Mouse (Mus musculus): ENCODE data around the gene Etv6. TPM values are rescaled to one million over a fixed set of nuclear protein-coding genes. Genes with fewer than 3 reads are reported as not detected.

Etv6 gene
- polyA plus RNA-seq, 1 experiment from 2014 or later = 11.7 TPM

GRCm38 (mm10) chr6:134133756-134134155 is 98.3 kb downstream of the Etv6 start:
- H3K27me3 ChIP-seq = no peaks in the 10 kb centered on the region
- no peak overlapping the region for H3K4me3 ChIP-seq
- no peak overlapping the region for H3K4me2 ChIP-seq
- 68% methylated on average over 4 of the region's 4 CpGs for WGBS
- H3K27ac ChIP-seq = no peak overlapping the region
- H3K9me3 ChIP-seq = no peaks in the 10 kb centered on the region
- no peak overlapping the region for H3K9ac ChIP-seq
- H3K36me3 ChIP-seq = no peaks in the 10 kb centered on the region
- no peak for ATAC-seq (ENCODE audit: insufficient number of reproducible peaks, low FRiP score, low TSS enrichment, low read depth)
- no peaks in the 10 kb centered on the region for H3K4me1 ChIP-seq

- Histone ChIP-seq H3K27me3 (no peaks in the 10 kb centered on the region), H3K27ac (no peak overlapping the region), H3K4me1 (no peaks in the 10 kb centered on the region), H3K4me3 (no peak overlapping the region), H3K36me3 (no peaks in the 10 kb centered on the region), H3K9me3 (no peaks in the 10 kb centered on the region), H3K4me2 (no peak overlapping the region), H3K9ac (no peak overlapping the region)
- WGBS = 82% methylated on average over 9 of the region's 9 CpGs
- no peak for ATAC-seq (ENCODE audit: insufficient number of reproducible peaks, low FRiP score, low TSS enrichment, low read depth)
These were observed 99.4 kb downstream of the Etv6 start for GRCm38 (mm10) chr6:134134821-134135323.

GRCm38 (mm10) chr6:134136315-134136714 is 100.8 kb downstream of the Etv6 start:
- Histone ChIP-seq H3K4me3 (no peak overlapping the region), H3K27ac (no peak overlapping the region), H3K4me1 (peaks cover 9% of the 10 kb centered on the region; the same call in 1 of the 2 replicates), H3K27me3 (no peaks in the 10 kb centered on the region), H3K4me2 (no peak overlapping the region), H3K9ac (no peak overlapping the region), H3K9me3 (no peaks in the 10 kb centered on the region), H3K36me3 (no peaks in the 10 kb centered on the region)
- no peak for ATAC-seq (ENCODE audit: insufficient number of reproducible peaks, low FRiP score, low TSS enrichment, low read depth)
- 79% methylated on average over 3 of the region's 3 CpGs for WGBS

GRCm38 (mm10) chr6:134139359-134139758 is 103.9 kb downstream of the Etv6 start:
- no peaks in the 10 kb centered on the region for H3K27me3 ChIP-seq
- peaks cover 29% of the 10 kb centered on the region for H3K4me1 ChIP-seq
- no peak overlapping the region for H3K9ac ChIP-seq
- no peak overlapping the region for H3K4me2 ChIP-seq
- ATAC-seq (ENCODE audit: insufficient number of reproducible peaks, low FRiP score, low TSS enrichment, low read depth) = no peak
- H3K36me3 ChIP-seq = no peaks in the 10 kb centered on the region
- no peak overlapping the region for H3K4me3 ChIP-seq
- no peaks in the 10 kb centered on the region for H3K9me3 ChIP-seq
- H3K27ac ChIP-seq = no peak overlapping the region
- WGBS = 72% methylated on average over 3 of the region's 3 CpGs

GRCm38 (mm10) chr6:134140718-134141615 is 105.5 kb downstream of the Etv6 start:
- peaks cover 34% of the 10 kb centered on the region for H3K4me1 ChIP-seq
- H3K36me3 ChIP-seq = no peaks in the 10 kb centered on the region
- no peaks in the 10 kb centered on the region for H3K9me3 ChIP-seq
- H3K27me3 ChIP-seq = no peaks in the 10 kb centered on the region
- H3K9ac ChIP-seq = no peak overlapping the region
- WGBS = 57% methylated on average over 16 of the region's 16 CpGs
- no peak overlapping the region for H3K4me3 ChIP-seq
- ATAC-seq (ENCODE audit: insufficient number of reproducible peaks, low FRiP score, low TSS enrichment, low read depth) = no peak
- H3K27ac ChIP-seq = no peak overlapping the region
- no peak overlapping the region for H3K4me2 ChIP-seq

GRCm38 (mm10) chr6:134141616-134142165 is 106.2 kb downstream of the Etv6 start:
- H3K9ac ChIP-seq = no peak overlapping the region
- H3K4me2 ChIP-seq = no peak overlapping the region
- no peaks in the 10 kb centered on the region for H3K36me3 ChIP-seq
- H3K27me3 ChIP-seq = no peaks in the 10 kb centered on the region
- no peak overlapping the region for H3K27ac ChIP-seq
- WGBS = 88% methylated on average over 1 of the region's 1 CpGs
- H3K4me1 ChIP-seq = peaks cover 34% of the 10 kb centered on the region
- no peak overlapping the region for H3K4me3 ChIP-seq
- no peaks in the 10 kb centered on the region for H3K9me3 ChIP-seq
- no peak for ATAC-seq (ENCODE audit: insufficient number of reproducible peaks, low FRiP score, low TSS enrichment, low read depth)

GRCm38 (mm10) chr6:134142700-134143099 is 107.2 kb downstream of the Etv6 start:
- Histone ChIP-seq H3K27ac (no peak overlapping the region), H3K9ac (no peak overlapping the region), H3K4me3 (no peak overlapping the region), H3K36me3 (no peaks in the 10 kb centered on the region), H3K4me1 (peaks cover 39% of the 10 kb centered on the region), H3K9me3 (no peaks in the 10 kb centered on the region), H3K27me3 (no peaks in the 10 kb centered on the region), H3K4me2 (no peak overlapping the region)
- 58% methylated on average over 11 of the region's 11 CpGs for WGBS
- no peak for ATAC-seq (ENCODE audit: insufficient number of reproducible peaks, low FRiP score, low TSS enrichment, low read depth)

GRCm38 (mm10) chr6:134143649-134144097 is 108.2 kb downstream of the Etv6 start:
- Histone ChIP-seq H3K9ac (no peak overlapping the region), H3K9me3 (no peaks in the 10 kb centered on the region), H3K27me3 (no peaks in the 10 kb centered on the region), H3K27ac (0 out of 2 replicates have a peak overlapping the region, but pooled peaks have one; percentile 14), H3K36me3 (no peaks in the 10 kb centered on the region), H3K4me1 (peaks cover 46% of the 10 kb centered on the region), H3K4me2 (no peak overlapping the region), H3K4me3 (no peak overlapping the region)
- WGBS = 26% methylated on average over 3 of the region's 3 CpGs
- ATAC-seq (ENCODE audit: insufficient number of reproducible peaks, low FRiP score, low TSS enrichment, low read depth) = 0 out of 2 replicates have a peak, but pooled peaks have one; percentile 24

- no peaks in the 10 kb centered on the region for H3K27me3 ChIP-seq
- no peak for ATAC-seq (ENCODE audit: insufficient number of reproducible peaks, low FRiP score, low TSS enrichment, low read depth)
- no peak overlapping the region for H3K27ac ChIP-seq
- WGBS = 48% methylated on average over 15 of the region's 15 CpGs
- H3K9ac ChIP-seq = no peak overlapping the region
- no peak overlapping the region for H3K4me2 ChIP-seq
- H3K4me1 ChIP-seq = peaks cover 46% of the 10 kb centered on the region
- H3K36me3 ChIP-seq = no peaks in the 10 kb centered on the region
- H3K9me3 ChIP-seq = no peaks in the 10 kb centered on the region
- H3K4me3 ChIP-seq = no peak overlapping the region
These were observed 109.0 kb downstream of the Etv6 start for GRCm38 (mm10) chr6:134144231-134145130.

GRCm38 (mm10) chr6:134147596-134148442 is 112.3 kb downstream of the Etv6 start:
- 37% methylated on average over 22 of the region's 22 CpGs for WGBS
- Histone ChIP-seq H3K27ac (no peak overlapping the region), H3K4me2 (no peak overlapping the region), H3K36me3 (no peaks in the 10 kb centered on the region), H3K9me3 (no peaks in the 10 kb centered on the region), H3K4me3 (no peak overlapping the region), H3K4me1 (peaks cover 53% of the 10 kb centered on the region), H3K27me3 (no peaks in the 10 kb centered on the region), H3K9ac (no peak overlapping the region)
- ATAC-seq (ENCODE audit: insufficient number of reproducible peaks, low FRiP score, low TSS enrichment, low read depth) = no peak

- Histone ChIP-seq H3K27ac (no peak overlapping the region), H3K9ac (no peak overlapping the region), H3K4me1 (peaks cover 47% of the 10 kb centered on the region), H3K27me3 (no peaks in the 10 kb centered on the region), H3K9me3 (no peaks in the 10 kb centered on the region), H3K4me2 (no peak overlapping the region), H3K4me3 (no peak overlapping the region), H3K36me3 (no peaks in the 10 kb centered on the region)
- ATAC-seq (ENCODE audit: insufficient number of reproducible peaks, low FRiP score, low TSS enrichment, low read depth) = no peak
- 80% methylated on average over 7 of the region's 7 CpGs for WGBS
These were observed 113.0 kb downstream of the Etv6 start for GRCm38 (mm10) chr6:134148443-134148942.
